Mouse (Mus musculus) hindbrain, embryonic 14.5 days (tissue): ENCODE results near the gene Med13l. TPM values are rescaled to one million over a fixed set of nuclear protein-coding genes. Genes with fewer than 3 reads are reported as not detected.

Experiments used
- ATAC-seq: fragments of 200-750 bp; cut with Nextera tagmentation; 2 replicates; pipeline ENCODE4 v1.8.0; 2017; ENCODE audit warnings: moderate number of reproducible peaks, mild to moderate bottlenecking, moderate TSS enrichment, moderate library complexity; ENCODE audit not compliant: low FRiP score
- DNase-seq: peaks from one replicate; pipeline ENCODE4 v3.0.0-alpha.2; 2015; ENCODE audit warnings: low spot score
- H3K27ac ChIP-seq: fragments of 300-500 bp; sonication (generic); 2 replicates; pipeline ENCODE4 v1.5.1; 2014; ENCODE audit warnings: mild to moderate bottlenecking, moderate library complexity
- H3K27me3 ChIP-seq: fragments of 300-500 bp; sonication (generic); 2 replicates; pipeline ENCODE4 v1.6.1; 2014; ENCODE audit warnings: mild to moderate bottlenecking, low read length, mixed read lengths; ENCODE audit not compliant: control insufficient read depth, insufficient read depth
- H3K36me3 ChIP-seq: fragments of 300-500 bp; sonication (generic); replicated peaks from 2 replicates; pipeline ENCODE4 v1.6.1; 2014; ENCODE audit not compliant: control insufficient read depth, insufficient read depth
- H3K4me1 ChIP-seq: fragments of 300-500 bp; sonication (generic); replicated peaks from 2 replicates; pipeline ENCODE4 v1.6.1; 2014; ENCODE audit warnings: antibody characterized with exemption, low read length, mixed read lengths; ENCODE audit not compliant: control insufficient read depth, insufficient read depth
- H3K4me2 ChIP-seq: fragments of 300-500 bp; sonication (generic); replicated peaks from 2 replicates; pipeline ENCODE4 v1.6.1; 2014; ENCODE audit warnings: mild to moderate bottlenecking, moderate library complexity
- H3K4me3 ChIP-seq: fragments of 300-500 bp; sonication (generic); replicated peaks from 2 replicates; pipeline ENCODE4 v1.5.1; 2014; ENCODE audit warnings: mild to moderate bottlenecking, low read length
- H3K9ac ChIP-seq: fragments of 300-500 bp; sonication (generic); 2 replicates; pipeline ENCODE4 v1.6.1; 2014
- H3K9me3 ChIP-seq: fragments of 300-500 bp; sonication (generic); 2 replicates; pipeline ENCODE4 v1.6.1; 2016; ENCODE audit warnings: low read length; ENCODE audit not compliant: control insufficient read depth
- WGBS: fragments of 180-500 bp; shearing (Covaris S2); extraction: QIAGEN DNeasy Blood & Tissue Kit; methylation state at CpG from one replicate; pipeline ENCODE4 v1.1.7; 2014; 5-methylcytosine and 5-hydroxymethylcytosine counted together
- polyA plus RNA-seq: library from polyadenylated mRNA; unstranded; fragments of >200 nt; fragmentation: Nextera tagmentation; extraction: Ambion mirVana; gene quantifications from 2 replicates; pipeline ENCODE4 v1.2.1, GENCODE M21; 2014

The Med13l gene
- polyA plus RNA-seq, 1 experiment from 2014 or later, result 18.0 TPM

DNA sequence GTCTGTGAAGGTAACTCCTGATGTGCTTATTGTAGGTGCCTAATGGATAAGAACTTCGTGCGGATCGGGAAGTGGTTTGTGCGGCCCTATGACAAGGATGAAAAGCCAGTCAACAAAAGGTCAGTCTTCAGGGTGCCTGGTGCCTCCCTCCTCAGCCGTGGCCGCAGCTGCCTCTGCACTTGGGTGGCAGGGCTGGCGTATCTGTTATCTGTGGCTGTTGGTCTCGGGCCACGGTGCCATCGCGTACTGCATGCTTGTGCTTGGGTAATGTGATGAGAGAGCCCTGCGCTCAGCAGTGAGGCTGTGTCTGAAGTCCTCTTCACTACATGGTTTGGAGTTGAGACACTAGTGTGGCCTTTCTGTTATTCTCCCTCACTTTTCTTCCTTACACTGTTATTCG is 120.4 kb downstream of the Med13l start:
- WGBS, result 79% methylated on average over 13 of the region's 13 CpGs
- H3K9me3 ChIP-seq, result no peaks in the 10 kb centered on the region
- H3K9ac ChIP-seq, result no peak overlapping the region
- DNase-seq, result no peak
- H3K4me3 ChIP-seq, result no peak overlapping the region
- ATAC-seq, result no peak
- peaks cover 10% of the 10 kb centered on the region for H3K4me1 ChIP-seq
- peaks cover 11% of the 10 kb centered on the region; the same call in 1 of the 2 replicates for H3K36me3 ChIP-seq
- no peak overlapping the region for H3K4me2 ChIP-seq
- no peak overlapping the region for H3K27ac ChIP-seq
- no peaks in the 10 kb centered on the region for H3K27me3 ChIP-seq

DNA sequence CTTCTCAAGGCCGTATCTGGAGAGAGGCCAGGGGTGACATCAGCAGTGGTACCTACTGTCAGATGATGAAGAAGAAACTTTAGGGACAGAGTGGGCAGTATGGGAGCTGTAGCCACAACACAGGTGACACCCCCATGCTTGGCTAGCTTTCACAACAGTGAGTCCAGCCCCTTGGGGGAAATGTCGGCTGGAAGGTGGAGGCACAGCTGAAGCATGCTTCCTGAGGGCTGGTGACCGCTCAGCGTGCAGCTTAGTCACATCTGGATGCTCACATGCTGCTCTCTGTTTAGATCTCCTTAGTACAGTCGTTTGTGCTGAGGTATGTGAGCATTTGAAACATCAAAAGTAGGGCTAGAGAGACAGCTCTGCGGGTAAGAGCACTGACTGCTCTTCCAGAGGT is 121.5 kb downstream of the Med13l start:
- Histone ChIP-seq H3K36me3 (peaks cover 11% of the 10 kb centered on the region; the same call in 1 of the 2 replicates), H3K4me3 (no peak overlapping the region), H3K4me1 (peaks cover 6% of the 10 kb centered on the region), H3K9me3 (no peaks in the 10 kb centered on the region), H3K27ac (no peak overlapping the region), H3K9ac (no peak overlapping the region), H3K27me3 (no peaks in the 10 kb centered on the region), H3K4me2 (no peak overlapping the region)
- no peak for DNase-seq
- 86% methylated on average over 6 of the region's 6 CpGs for whole genome bisulfite sequencing
- no peak for ATAC-seq

DNA sequence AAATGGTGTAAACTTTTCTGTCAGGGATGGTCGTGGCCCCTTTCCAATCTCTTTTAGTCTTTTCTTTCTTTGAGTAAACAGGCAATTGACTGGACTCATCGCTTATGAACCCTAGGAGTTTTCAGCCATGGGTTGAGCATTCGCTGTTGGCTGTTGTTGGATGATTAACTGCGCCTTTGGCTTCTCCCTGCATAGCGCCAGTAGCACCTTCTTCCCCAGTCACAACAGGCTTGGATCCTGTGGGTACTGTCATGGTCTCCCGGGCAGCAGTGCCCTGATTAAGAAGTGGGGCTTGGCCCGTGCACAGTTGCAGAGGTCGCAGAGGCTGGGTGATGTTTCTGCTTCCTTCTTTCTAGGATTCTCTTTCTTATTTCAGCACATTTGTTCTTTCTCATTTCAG is 124.7 kb downstream of the Med13l start:
- DNase-seq (no peak), ATAC-seq (no peak)
- peaks cover 14% of the 10 kb centered on the region for H3K4me1 ChIP-seq
- H3K9ac ChIP-seq, result no peak overlapping the region
- WGBS, result 76% methylated on average over 8 of the region's 8 CpGs
- H3K27ac ChIP-seq, result no peak overlapping the region
- H3K4me2 ChIP-seq, result no peak overlapping the region
- no peaks in the 10 kb centered on the region for H3K27me3 ChIP-seq
- H3K36me3 ChIP-seq, result peaks cover 11% of the 10 kb centered on the region; the same call in 1 of the 2 replicates
- H3K9me3 ChIP-seq, result no peaks in the 10 kb centered on the region
- no peak overlapping the region for H3K4me3 ChIP-seq

DNA sequence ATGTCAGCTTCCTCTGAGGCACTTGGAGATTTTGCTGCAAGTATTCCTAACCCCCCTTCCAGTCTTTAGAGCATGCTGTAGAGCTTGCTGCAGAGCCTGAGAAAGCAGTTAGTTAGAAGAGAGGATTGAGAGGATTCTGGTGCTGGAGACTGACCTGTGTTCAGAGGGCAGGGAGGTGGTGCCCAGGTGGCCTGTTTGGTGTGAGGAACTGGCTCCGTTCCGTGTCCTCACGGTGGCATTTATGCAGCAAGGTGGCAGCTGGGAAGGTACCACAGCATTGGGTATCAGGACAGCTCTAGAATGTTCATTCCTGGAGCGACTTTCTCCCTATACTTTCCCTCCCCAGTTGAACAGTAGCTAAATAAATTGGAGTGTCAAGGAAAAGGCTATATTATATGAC is 125.5 kb downstream of the Med13l start:
- WGBS, result 90% methylated on average over 4 of the region's 4 CpGs
- Histone ChIP-seq H3K9me3 (no peaks in the 10 kb centered on the region), H3K4me1 (peaks cover 14% of the 10 kb centered on the region), H3K27ac (no peak overlapping the region), H3K27me3 (no peaks in the 10 kb centered on the region), H3K4me3 (no peak overlapping the region), H3K9ac (no peak overlapping the region), H3K4me2 (no peak overlapping the region), H3K36me3 (peaks cover 11% of the 10 kb centered on the region; the same call in 1 of the 2 replicates)
- DNase-seq, result no peak
- ATAC-seq, result no peak

DNA sequence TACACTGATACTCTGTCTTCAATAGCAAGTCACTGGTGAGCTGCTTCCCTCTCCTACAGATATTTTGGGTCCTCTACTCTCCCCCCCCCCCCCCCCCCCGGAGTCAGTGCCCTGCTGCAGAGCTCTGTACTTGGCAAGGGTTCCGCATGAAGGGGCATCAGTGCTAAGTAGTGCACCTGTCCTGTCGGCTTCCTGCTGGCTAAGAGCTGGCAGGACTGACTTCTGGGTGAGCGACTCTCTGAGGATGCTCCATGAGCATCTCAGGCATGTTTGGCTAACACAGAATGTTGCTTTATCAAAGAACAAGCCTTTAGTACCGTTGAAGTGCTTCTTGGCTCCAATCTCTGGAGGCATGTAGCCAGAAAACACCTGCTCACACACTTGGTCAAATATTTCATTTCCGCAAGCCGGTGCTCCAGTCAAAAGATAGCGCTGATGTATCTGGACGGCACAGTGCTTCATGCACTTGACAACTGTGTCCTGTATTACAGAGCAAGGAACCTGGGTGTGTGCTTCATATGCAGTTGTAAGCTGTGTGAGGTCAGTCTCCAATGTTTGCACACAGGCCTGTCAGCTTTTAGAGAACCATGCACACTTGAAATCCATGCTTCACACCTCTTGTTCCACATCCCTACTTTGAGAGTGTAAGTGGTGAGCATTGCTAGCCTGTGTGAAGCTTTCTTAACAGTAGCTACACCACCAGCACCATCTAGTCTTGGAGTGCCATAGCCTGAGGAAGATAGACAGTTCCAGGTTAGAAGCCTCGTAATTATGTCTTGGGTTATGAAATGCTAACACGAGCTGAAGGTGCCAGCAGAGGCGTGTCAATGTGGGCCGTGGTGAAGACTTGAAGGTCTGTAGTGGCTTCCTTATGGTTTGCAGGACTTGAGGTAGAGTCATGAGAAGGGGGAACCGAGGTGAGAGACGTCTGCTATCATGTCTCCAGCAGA is 128.7 kb downstream of the Med13l start:
- WGBS, result 79% methylated on average over 15 of the region's 15 CpGs
- Histone ChIP-seq H3K9ac (no peak overlapping the region), H3K27ac (no peak overlapping the region), H3K27me3 (no peaks in the 10 kb centered on the region), H3K36me3 (no peaks in the 10 kb centered on the region), H3K4me3 (no peak overlapping the region), H3K9me3 (no peaks in the 10 kb centered on the region), H3K4me2 (no peak overlapping the region), H3K4me1 (peaks cover 14% of the 10 kb centered on the region)
- ATAC-seq (no peak), DNase-seq (no peak)

DNA sequence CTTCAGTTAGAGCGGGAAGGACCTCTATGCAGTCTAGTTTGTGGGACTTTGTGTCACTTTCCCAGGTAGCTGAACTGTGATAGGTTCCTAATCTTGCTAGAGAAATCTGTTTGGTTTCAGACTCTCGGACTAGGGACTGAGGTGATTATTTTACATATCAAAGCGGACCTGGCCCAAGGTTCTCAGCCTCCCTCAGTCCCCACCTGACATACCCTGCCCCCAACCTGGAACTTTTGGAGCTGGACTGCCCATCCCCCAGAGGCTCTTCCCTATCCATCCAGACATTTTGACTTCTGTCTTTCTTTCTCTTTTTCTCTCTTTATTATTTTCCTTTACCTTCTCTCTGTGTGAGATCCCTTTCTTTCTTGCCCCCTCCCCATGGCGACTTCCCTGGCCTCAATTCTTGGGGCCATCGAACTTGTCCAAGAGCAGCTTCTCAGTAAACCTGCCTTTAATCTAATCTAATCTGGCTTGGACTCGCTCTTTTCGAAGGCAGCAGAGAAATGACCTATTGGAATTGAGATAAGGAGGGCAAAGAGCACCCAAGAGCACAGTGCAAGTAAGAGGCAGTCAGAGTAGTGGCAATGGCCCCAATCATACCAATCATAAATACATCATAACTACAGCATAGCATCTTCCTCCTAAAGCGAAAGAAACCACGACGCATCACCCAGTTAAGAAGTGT is 130.7 kb downstream of the Med13l start:
- peaks cover 8% of the 10 kb centered on the region for H3K4me1 ChIP-seq
- H3K4me3 ChIP-seq, result no peak overlapping the region

DNA sequence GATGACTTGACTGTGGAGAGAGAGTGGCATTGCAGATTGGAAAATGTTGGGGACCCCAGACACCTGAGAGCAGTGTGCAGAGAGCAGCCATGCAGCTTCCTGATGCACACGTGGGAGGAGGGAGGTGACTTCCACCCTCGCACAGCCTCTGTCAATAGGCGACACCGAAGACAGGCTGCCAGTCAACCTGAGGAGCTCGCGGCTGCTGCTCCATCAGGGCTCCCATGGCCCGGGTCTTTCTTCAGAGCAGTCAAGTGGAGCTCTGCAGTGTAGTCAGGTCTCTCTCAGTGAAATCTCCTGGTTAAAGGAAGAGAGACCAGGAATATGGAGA is 131.2 kb downstream of the Med13l start:
- no peak overlapping the region for H3K9ac ChIP-seq
- no peak overlapping the region for H3K4me2 ChIP-seq
- H3K9me3 ChIP-seq, result no peaks in the 10 kb centered on the region
- ATAC-seq (no peak), DNase-seq (no peak)
- H3K36me3 ChIP-seq, result no peaks in the 10 kb centered on the region
- peaks cover 8% of the 10 kb centered on the region for H3K4me1 ChIP-seq
- no peaks in the 10 kb centered on the region for H3K27me3 ChIP-seq
- 46% methylated on average over 7 of the region's 7 CpGs for whole genome bisulfite sequencing
- no peak overlapping the region for H3K4me3 ChIP-seq
- no peak overlapping the region for H3K27ac ChIP-seq

More for the DNA sequence above, 130.7 kb downstream of the Med13l start:
- no peaks in the 10 kb centered on the region for H3K9me3 ChIP-seq
- H3K9ac ChIP-seq, result no peak overlapping the region
- 81% methylated on average over 10 of the region's 10 CpGs for WGBS
- no peaks in the 10 kb centered on the region for H3K27me3 ChIP-seq
- no peak overlapping the region for H3K27ac ChIP-seq
- ATAC-seq, result no peak
- H3K36me3 ChIP-seq, result no peaks in the 10 kb centered on the region
- no peak overlapping the region for H3K4me2 ChIP-seq
- no peak for DNase-seq

DNA sequence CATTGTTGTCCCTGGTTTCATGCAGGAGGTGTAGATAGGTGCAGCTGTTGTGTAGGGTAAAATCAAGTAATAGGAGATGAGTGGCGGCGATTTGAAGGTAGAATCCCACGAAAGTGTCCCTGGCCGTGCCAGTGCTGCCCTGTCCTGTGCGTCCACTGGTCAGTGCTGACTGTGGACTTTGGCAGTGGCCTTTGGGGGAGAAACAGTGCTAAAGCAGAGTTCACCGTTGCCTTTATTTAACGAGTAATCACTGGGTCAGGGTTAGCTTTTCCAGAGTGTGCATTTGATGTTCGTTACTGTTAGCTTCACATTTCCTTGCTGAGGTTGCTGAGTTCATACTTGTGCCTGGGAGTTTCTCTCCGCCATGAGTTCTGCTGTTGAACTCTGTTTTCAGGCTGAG is 133.5 kb downstream of the Med13l start:
- no peak for DNase-seq
- Histone ChIP-seq H3K9me3 (no peaks in the 10 kb centered on the region), H3K4me3 (no peak overlapping the region), H3K4me2 (no peak overlapping the region), H3K36me3 (no peaks in the 10 kb centered on the region), H3K9ac (no peak overlapping the region), H3K4me1 (no peaks in the 10 kb centered on the region; the same call in 1 of the 2 replicates), H3K27me3 (no peaks in the 10 kb centered on the region), H3K27ac (no peak overlapping the region)
- no peak for ATAC-seq
- 95% methylated on average over 9 of the region's 9 CpGs for WGBS

DNA sequence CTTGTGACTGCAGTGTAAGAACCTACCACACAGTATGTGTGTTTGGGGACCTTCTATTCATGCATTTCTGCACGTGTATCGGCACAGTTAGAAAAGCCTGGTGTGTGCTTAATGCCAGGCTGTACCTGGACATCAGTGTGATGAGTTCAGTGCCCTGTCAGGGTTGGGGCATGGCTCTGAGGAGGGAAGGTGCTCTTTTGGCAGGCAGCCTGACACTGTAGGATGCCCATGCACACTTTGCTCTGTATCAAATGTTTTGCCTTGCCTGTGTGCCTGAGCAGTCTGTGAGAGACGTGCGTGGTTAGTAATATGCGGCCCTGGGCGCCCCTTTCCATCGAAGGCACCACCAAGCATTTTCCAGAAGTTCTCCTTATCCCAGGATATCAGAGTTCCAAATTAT is 136.6 kb downstream of the Med13l start:
- Histone ChIP-seq H3K4me1 (peaks cover 12% of the 10 kb centered on the region), H3K4me3 (no peak overlapping the region), H3K27ac (no peak overlapping the region), H3K9me3 (no peaks in the 10 kb centered on the region), H3K36me3 (no peaks in the 10 kb centered on the region), H3K4me2 (no peak overlapping the region), H3K9ac (no peak overlapping the region), H3K27me3 (no peaks in the 10 kb centered on the region)
- no peak for DNase-seq
- no peak for ATAC-seq
- 91% methylated on average over 7 of the region's 7 CpGs for WGBS
